Comparison of ENCODE assay signal across 8 mouse cellular contexts in the genomic region with DNA sequence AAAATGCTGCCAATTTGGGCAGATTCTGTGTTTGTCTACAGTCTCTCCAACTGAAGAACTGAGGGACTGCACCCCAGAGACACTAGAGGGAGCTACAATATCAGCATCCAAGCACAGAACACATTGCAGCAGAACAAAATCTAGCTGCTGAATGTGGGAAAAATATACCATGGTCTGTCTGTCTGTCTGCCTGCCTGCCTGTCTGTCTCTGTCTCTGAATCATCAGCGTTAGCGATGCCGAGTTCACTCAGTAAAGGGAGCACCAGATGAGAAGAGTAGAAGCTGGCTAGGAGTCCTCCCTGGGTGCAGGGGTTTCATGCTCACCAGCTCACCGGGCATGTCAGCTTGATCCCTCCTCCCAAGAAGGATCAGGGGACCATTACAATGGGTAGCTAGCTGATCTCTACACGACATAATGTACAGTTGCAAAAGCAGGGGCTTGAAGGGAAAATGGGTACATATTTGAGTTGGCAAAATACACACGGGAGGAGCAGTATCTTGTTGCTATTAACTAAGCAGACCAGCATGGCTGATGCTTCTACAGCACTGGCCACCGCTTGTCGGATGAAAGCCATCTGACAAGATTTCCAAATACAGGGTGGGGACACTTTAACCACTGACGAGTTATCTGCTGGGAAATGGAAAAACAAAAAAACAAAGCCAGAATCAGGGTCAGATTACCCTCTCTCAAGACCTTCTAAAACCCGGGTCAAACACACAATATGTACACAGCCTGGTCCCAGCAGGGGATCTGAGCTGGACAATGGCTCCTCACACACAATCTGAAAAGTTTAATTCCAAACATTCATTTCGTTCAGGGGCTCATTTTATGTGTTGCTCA. TPM values are rescaled to one million over a fixed set of nuclear protein-coding genes. Genes with fewer than 3 reads are reported as not detected.
A peak's percentile ranks its signal among the peaks of the same experiment; 100 is the strongest.
DNase-seq lines count a peak whose midpoint lies in the region; ATAC-seq lines count a peak whose summit lies in the region.

No protein-coding gene starts in this region.

- peak; percentile 65 for ATAC-seq in inflammation-experienced regulatory T-cells, adult 6 months

- DNase-seq in urinary bladder, adult 18-20 months (ENCODE audit: low spot score in 2 of 2) = peak; percentile 28 to 33
- no peak for DNase-seq in urinary bladder, postnatal 10 days (ENCODE audit: low spot score)
- DNase-seq in embryo, embryonic 10 days (ENCODE audit: low spot score) = peak; percentile 82
- peak; percentile 27 to 30 for DNase-seq in gastrocnemius, postnatal 36 days
- peak; percentile 28 to 79 for DNase-seq in left cerebral cortex, adult 9 months (ENCODE audit: low spot score in 2 of 2)
- DNase-seq in naive thymus-derived CD4-positive, alpha-beta T cell, adult 2 months (ENCODE audit: low read depth) = peak; percentile 64
- DNase-seq in thymus, postnatal 36 days = peak; percentile 17 to 24

- intact Hi-C loops in gastrocnemius, postnatal 36 days (cut with DNase I) = loop anchor here (1.0 to 10.0 kb wide), 2 partner anchors 201 to 340 kb away; partner anchors contain the start of genes Hmg20a and Peak1

RNA-seq across cellular contexts. Expression of gene Tspan3, which starts 48.4 kb away (rescaled TPM):
- 100 to 1,000 TPM; 107 to 108 TPM for total RNA-seq in gastrocnemius, postnatal 36 days (2021)
- polyA plus RNA-seq in inflammation-experienced regulatory T-cells, adult 6 months (2017; shearing (Covaris generic)) = 10 to 100 TPM; 45.4 to 48.2 (median 47.7) TPM
